Mouse (Mus musculus): ENCODE results near the gene Rnf150. TPM values are rescaled to one million over a fixed set of nuclear protein-coding genes. Genes with fewer than 3 reads are reported as not detected.

The Rnf150 gene
- total RNA-seq, 2 experiments from 2014 or later, result 4.6 TPM; not detected in 1

GRCm38 (mm10) chr8:83090446-83090845 is 227.3 kb downstream of the Rnf150 start:
- ATAC-seq (replicated peaks; ENCODE audit: low FRiP score, poor library complexity, severe bottlenecking), result no peak

GRCm38 (mm10) chr8:83100041-83100440 is 236.9 kb downstream of the Rnf150 start:
- ATAC-seq (replicated peaks; ENCODE audit: low FRiP score, poor library complexity, severe bottlenecking), result no peak

DNA sequence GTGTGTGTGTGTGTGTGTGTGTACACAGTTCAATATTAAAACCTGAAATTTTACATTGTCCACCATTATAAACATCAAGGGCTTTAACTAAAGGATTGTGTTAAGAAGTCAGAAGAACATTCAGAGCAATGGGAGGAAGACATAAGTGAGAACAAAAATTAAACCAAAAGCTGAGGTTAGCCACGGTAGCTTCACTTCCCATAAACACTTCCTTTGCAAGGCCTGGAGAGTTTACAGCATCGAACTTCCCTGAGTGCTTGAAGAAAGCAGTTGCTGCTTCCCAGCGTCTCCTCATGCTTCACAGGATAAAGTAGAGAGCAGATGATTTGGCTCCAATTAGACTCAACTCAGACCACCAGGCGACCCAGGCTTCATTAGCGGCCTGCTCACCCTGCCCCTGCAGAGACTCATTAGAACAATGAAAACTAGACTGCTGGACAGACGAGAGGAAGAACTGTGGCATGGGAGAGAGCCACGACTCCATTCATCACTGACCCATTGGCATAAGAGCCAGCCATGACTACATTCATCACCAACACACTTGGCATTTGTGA is 239.9 kb downstream of the Rnf150 start:
- no peak for ATAC-seq (replicated peaks; ENCODE audit: low FRiP score, poor library complexity, severe bottlenecking)

- no peak for ATAC-seq (replicated peaks; ENCODE audit: low FRiP score, poor library complexity, severe bottlenecking)
Observed at GRCm38 (mm10) chr8:83103968-83104367, 240.8 kb downstream of the Rnf150 start.

DNA sequence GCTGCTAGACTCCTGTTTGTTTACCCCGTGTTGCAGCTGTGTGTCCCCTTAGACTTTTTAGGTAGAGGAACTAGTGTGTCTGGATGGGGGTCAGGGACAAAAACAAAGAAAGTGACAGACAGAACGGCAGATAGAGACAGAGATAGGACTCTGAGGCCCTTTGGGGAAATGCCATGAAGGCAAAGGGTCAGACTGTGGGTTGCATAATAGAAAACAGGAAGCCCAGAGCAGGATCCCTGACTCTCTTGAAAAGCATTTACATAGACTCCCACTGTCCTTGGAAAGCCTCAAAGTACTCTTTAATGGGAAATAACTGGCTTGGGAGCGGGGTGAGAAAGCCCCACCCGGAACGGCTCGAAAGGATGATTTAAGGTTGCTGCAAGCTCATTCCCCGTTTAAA is 246.6 kb downstream of the Rnf150 start:
- ATAC-seq (replicated peaks; ENCODE audit: low FRiP score, poor library complexity, severe bottlenecking), result no peak

DNA sequence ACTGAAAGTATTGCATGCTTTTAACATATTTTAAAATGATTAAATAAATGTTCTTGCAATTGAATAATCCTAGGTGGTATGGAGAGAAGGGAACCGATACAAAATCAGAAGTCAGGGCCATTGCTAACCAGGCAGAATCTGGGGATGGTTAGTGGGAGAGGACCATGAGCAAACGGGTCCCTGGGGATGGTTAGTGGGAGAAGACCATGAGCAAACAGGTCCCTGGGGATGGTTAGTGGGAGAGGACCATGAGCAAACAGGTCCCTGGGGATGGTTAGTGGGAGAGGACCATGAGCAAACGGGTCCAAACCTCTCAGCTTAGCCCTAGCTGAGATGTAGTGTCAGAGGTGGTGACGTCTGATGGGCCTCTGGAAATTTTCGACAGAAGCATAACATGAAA is 247.0 kb downstream of the Rnf150 start:
- ATAC-seq (replicated peaks; ENCODE audit: low FRiP score, poor library complexity, severe bottlenecking), result no peak

- ATAC-seq (replicated peaks; ENCODE audit: low FRiP score, poor library complexity, severe bottlenecking), result no peak
Observed at GRCm38 (mm10) chr8:83135086-83135485, 271.9 kb downstream of the Rnf150 start.

- ATAC-seq (replicated peaks; ENCODE audit: low FRiP score, poor library complexity, severe bottlenecking), result no peak
Observed at GRCm38 (mm10) chr8:83140068-83140467, 276.9 kb downstream of the Rnf150 start.

- no peak for ATAC-seq (replicated peaks; ENCODE audit: low FRiP score, poor library complexity, severe bottlenecking)
Observed at GRCm38 (mm10) chr8:83140701-83141111, 277.6 kb downstream of the Rnf150 start.

Other genes starting within 250 kb of the Rnf150 start
- gene Zfp330, start 89.2 kb upstream of the Rnf150 start, total RNA-seq (2015; ENCODE audit: low replicate concordance), result 10.5 and 23.5 TPM in 2 replicates
- 13.5 and 22.5 TPM in 2 replicates for gene Zfp330, start 89.2 kb upstream of the Rnf150 start, total RNA-seq (2017; ENCODE audit: low replicate concordance)